Mouse (Mus musculus) heart, postnatal 0 days (tissue): ENCODE data around the gene Rpl23a.

Experiments
- CTCF ChIP-seq: IDR thresholded peaks from 2 replicates; pipeline ENCODE4 v1.5.1; 2016; ENCODE audit warnings: antibody characterized with exemption, control low read depth, low read depth
- EP300 ChIP-seq: IDR thresholded peaks from 2 replicates; pipeline ENCODE4 v1.6.1; 2016; ENCODE audit warnings: antibody characterized with exemption, low read depth

DNA sequence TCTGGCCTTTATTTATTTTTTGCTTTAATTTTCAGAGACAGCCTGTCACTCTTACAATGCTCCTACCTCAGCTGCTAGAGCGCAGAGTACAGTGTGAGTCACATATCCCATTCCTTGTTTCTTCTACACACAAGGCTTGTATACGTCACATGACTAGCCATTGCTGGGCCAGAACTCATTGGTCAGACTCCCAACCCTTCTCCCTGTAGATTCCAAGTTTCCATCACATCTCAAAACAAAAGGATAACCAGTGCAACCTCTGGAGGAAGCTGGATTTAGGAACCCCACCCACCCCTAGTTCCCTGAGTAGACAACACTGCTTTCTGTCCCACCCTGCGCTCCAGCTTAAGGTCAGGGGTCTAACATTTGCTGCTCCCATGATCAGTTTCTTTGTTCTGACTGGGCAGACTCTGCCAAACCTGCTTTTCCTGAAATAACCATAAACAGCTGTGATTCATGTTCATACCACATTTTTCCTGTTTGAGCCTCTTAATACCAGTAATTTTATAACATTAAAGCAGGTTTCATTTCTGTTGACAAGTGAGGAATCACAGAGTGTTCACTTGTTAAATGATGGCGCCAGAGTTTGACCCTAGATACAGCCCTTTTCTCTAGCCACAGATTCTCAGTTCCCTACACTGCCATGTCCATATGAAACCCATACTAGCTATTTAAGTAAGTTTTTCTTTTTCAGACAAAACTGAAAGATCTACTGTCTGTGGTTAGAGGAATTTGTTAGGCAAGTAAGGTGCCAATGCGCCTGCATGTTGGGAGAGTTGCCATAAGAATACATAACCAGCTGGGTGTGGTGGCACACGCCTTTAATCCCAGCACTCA lies 36.5 kb downstream of the Rpl23a start:
- TF ChIP-seq CTCF (no peak), EP300 (no peak)
